Mouse (Mus musculus) hindbrain, embryonic 15.5 days (tissue): ENCODE measurements around the gene Dst. TPM values are rescaled to one million over a fixed set of nuclear protein-coding genes. Genes with fewer than 3 reads are reported as not detected.

Source experiments
- ATAC-seq: fragments of 200-750 bp; cut with Nextera tagmentation; 2 replicates; pipeline ENCODE4 v1.8.0; 2017; ENCODE audit warnings: low read depth, moderate number of reproducible peaks, moderate TSS enrichment; ENCODE audit not compliant: low FRiP score
- H3K27ac ChIP-seq: fragments of 300-500 bp; sonication (generic); replicated peaks from 2 replicates; pipeline ENCODE4 v1.5.1; 2015; ENCODE audit warnings: mild to moderate bottlenecking, inconsistent platforms
- H3K27me3 ChIP-seq: fragments of 300-500 bp; sonication (generic); 2 replicates; pipeline ENCODE4 v1.6.1; 2015; ENCODE audit warnings: control low read depth, inconsistent platforms
- H3K36me3 ChIP-seq: fragments of 300-500 bp; sonication (generic); 2 replicates; pipeline ENCODE4 v1.6.1; 2015; ENCODE audit warnings: control low read depth, inconsistent platforms
- H3K4me1 ChIP-seq: fragments of 300-500 bp; sonication (generic); replicated peaks from 2 replicates; pipeline ENCODE4 v1.6.1; 2015; ENCODE audit warnings: control low read depth, inconsistent platforms
- H3K4me2 ChIP-seq: fragments of 300-500 bp; sonication (generic); 2 replicates; pipeline ENCODE4 v1.6.1; 2015; ENCODE audit warnings: moderate library complexity, mild to moderate bottlenecking, inconsistent platforms
- H3K4me3 ChIP-seq: fragments of 300-500 bp; sonication (generic); 2 replicates; pipeline ENCODE4 v1.5.1; 2015; ENCODE audit warnings: mild to moderate bottlenecking, inconsistent platforms
- H3K9ac ChIP-seq: fragments of 300-500 bp; sonication (generic); 2 replicates; pipeline ENCODE4 v1.6.1; 2015; ENCODE audit warnings: inconsistent platforms
- H3K9me3 ChIP-seq: fragments of 300-500 bp; sonication (generic); 2 replicates; pipeline ENCODE4 v1.6.1; 2016; ENCODE audit warnings: control low read depth, inconsistent platforms
- WGBS: fragments of 180-500 bp; shearing (Covaris S2); methylation state at CpG from one replicate; pipeline ENCODE4 v1.1.7; 2015; 5-methylcytosine and 5-hydroxymethylcytosine counted together
- polyA plus RNA-seq: library from polyadenylated mRNA; unstranded; fragments of >200 nt; fragmentation: Nextera tagmentation; extraction: Ambion mirVana; gene quantifications from 2 replicates; pipeline ENCODE4 v1.2.1, GENCODE M21; 2015

Dst gene
- polyA plus RNA-seq, 1 experiment from 2014 or later = 39.4 TPM

GRCm38 (mm10) chr1:33991067-33991466 is 83.0 kb downstream of the Dst start:
- no peaks in the 10 kb centered on the region for H3K36me3 ChIP-seq
- no peaks in the 10 kb centered on the region for H3K4me1 ChIP-seq
- H3K9ac ChIP-seq = no peak overlapping the region
- H3K27ac ChIP-seq = no peak overlapping the region
- H3K4me2 ChIP-seq = no peak overlapping the region
- H3K9me3 ChIP-seq = no peaks in the 10 kb centered on the region
- ATAC-seq = no peak
- H3K4me3 ChIP-seq = no peak overlapping the region
- no peaks in the 10 kb centered on the region for H3K27me3 ChIP-seq
- 89% methylated on average over 6 of the region's 6 CpGs for WGBS

- Histone ChIP-seq H3K4me2 (no peak overlapping the region), H3K27me3 (no peaks in the 10 kb centered on the region), H3K4me1 (no peaks in the 10 kb centered on the region), H3K27ac (no peak overlapping the region), H3K9me3 (no peaks in the 10 kb centered on the region), H3K9ac (no peak overlapping the region), H3K36me3 (no peaks in the 10 kb centered on the region), H3K4me3 (no peak overlapping the region)
- no peak for ATAC-seq
- WGBS = 89% methylated on average over 11 of the region's 11 CpGs
These were observed 84.8 kb downstream of the Dst start for GRCm38 (mm10) chr1:33992810-33993209.

GRCm38 (mm10) chr1:33994201-33994600 is 86.2 kb downstream of the Dst start:
- ATAC-seq = no peak
- Histone ChIP-seq H3K9me3 (no peaks in the 10 kb centered on the region), H3K4me1 (no peaks in the 10 kb centered on the region), H3K4me3 (no peak overlapping the region), H3K27me3 (no peaks in the 10 kb centered on the region), H3K27ac (no peak overlapping the region), H3K4me2 (no peak overlapping the region), H3K9ac (no peak overlapping the region), H3K36me3 (no peaks in the 10 kb centered on the region)
- WGBS = 66% methylated on average over 9 of the region's 9 CpGs

- Histone ChIP-seq H3K9me3 (no peaks in the 10 kb centered on the region), H3K4me2 (no peak overlapping the region), H3K4me1 (no peaks in the 10 kb centered on the region), H3K27ac (no peak overlapping the region), H3K9ac (no peak overlapping the region), H3K27me3 (no peaks in the 10 kb centered on the region), H3K4me3 (no peak overlapping the region), H3K36me3 (no peaks in the 10 kb centered on the region)
- 81% methylated on average over 6 of the region's 6 CpGs for WGBS
- no peak for ATAC-seq
These were observed 87.4 kb downstream of the Dst start for GRCm38 (mm10) chr1:33995386-33995785.

- ATAC-seq = no peak
- H3K4me1 ChIP-seq = no peaks in the 10 kb centered on the region
- WGBS = 73% methylated on average over 5 of the region's 5 CpGs
- H3K27me3 ChIP-seq = no peaks in the 10 kb centered on the region
- no peak overlapping the region for H3K4me3 ChIP-seq
- no peak overlapping the region for H3K4me2 ChIP-seq
- H3K9me3 ChIP-seq = no peaks in the 10 kb centered on the region
- H3K9ac ChIP-seq = no peak overlapping the region
- H3K36me3 ChIP-seq = no peaks in the 10 kb centered on the region
- H3K27ac ChIP-seq = no peak overlapping the region
These were observed 88.3 kb downstream of the Dst start for GRCm38 (mm10) chr1:33996105-33996887.

- H3K9ac ChIP-seq = no peak overlapping the region
- H3K4me3 ChIP-seq = no peak overlapping the region
- no peaks in the 10 kb centered on the region for H3K36me3 ChIP-seq
- H3K27ac ChIP-seq = no peak overlapping the region
- WGBS = 87% methylated on average over 4 of the region's 4 CpGs
- ATAC-seq = no peak
- H3K4me1 ChIP-seq = peaks cover 18% of the 10 kb centered on the region
- no peak overlapping the region for H3K4me2 ChIP-seq
- no peaks in the 10 kb centered on the region for H3K9me3 ChIP-seq
- H3K27me3 ChIP-seq = no peaks in the 10 kb centered on the region
These were observed 94.3 kb downstream of the Dst start for GRCm38 (mm10) chr1:34002321-34002720.

GRCm38 (mm10) chr1:34002970-34003369 is 94.9 kb downstream of the Dst start:
- ATAC-seq = no peak
- 43% methylated on average over 9 of the region's 9 CpGs for WGBS

GRCm38 (mm10) chr1:34005238-34005725 is 97.3 kb downstream of the Dst start:
- H3K4me1 ChIP-seq = peaks cover 38% of the 10 kb centered on the region
- no peak overlapping the region for H3K9ac ChIP-seq
- H3K4me3 ChIP-seq = peak overlapping the region; percentile 48
- 2% methylated on average over 10 of the region's 10 CpGs for WGBS
- H3K27me3 ChIP-seq = no peaks in the 10 kb centered on the region
- H3K36me3 ChIP-seq = no peaks in the 10 kb centered on the region
- H3K9me3 ChIP-seq = no peaks in the 10 kb centered on the region
- peak; percentile 40 for ATAC-seq
- peak overlapping the region; percentile 89 for H3K27ac ChIP-seq
- H3K4me2 ChIP-seq = peak overlapping the region; percentile 79

More at GRCm38 (mm10) chr1:34002970-34003369, 94.9 kb downstream of the Dst start:
- no peak overlapping the region for H3K27ac ChIP-seq
- H3K4me2 ChIP-seq = no peak overlapping the region
- H3K36me3 ChIP-seq = no peaks in the 10 kb centered on the region
- H3K9ac ChIP-seq = no peak overlapping the region
- no peaks in the 10 kb centered on the region for H3K27me3 ChIP-seq
- no peaks in the 10 kb centered on the region for H3K9me3 ChIP-seq
- H3K4me3 ChIP-seq = no peak overlapping the region
- peaks cover 25% of the 10 kb centered on the region for H3K4me1 ChIP-seq

GRCm38 (mm10) chr1:34005726-34006638 is 98.0 kb downstream of the Dst start:
- H3K4me2 ChIP-seq = peak overlapping the region; percentile 79
- peak overlapping the region; percentile 48 for H3K4me3 ChIP-seq
- H3K9ac ChIP-seq = peak overlapping the region; percentile 63
- no peaks in the 10 kb centered on the region for H3K27me3 ChIP-seq
- H3K4me1 ChIP-seq = peaks cover 45% of the 10 kb centered on the region
- no peaks in the 10 kb centered on the region for H3K36me3 ChIP-seq
- WGBS = under 1% methylated on average over 29 of the region's 29 CpGs
- ATAC-seq = peak; percentile 86
- H3K9me3 ChIP-seq = no peaks in the 10 kb centered on the region
- H3K27ac ChIP-seq = peak overlapping the region; percentile 89

- H3K4me2 ChIP-seq = peak overlapping the region; percentile 79
- no peak for ATAC-seq
- peak overlapping the region; percentile 48 for H3K4me3 ChIP-seq
- H3K27ac ChIP-seq = peak overlapping the region; percentile 89
- peaks cover 48% of the 10 kb centered on the region for H3K4me1 ChIP-seq
- no peaks in the 10 kb centered on the region for H3K36me3 ChIP-seq
- H3K27me3 ChIP-seq = no peaks in the 10 kb centered on the region
- peak overlapping the region; percentile 63 for H3K9ac ChIP-seq
- no peaks in the 10 kb centered on the region for H3K9me3 ChIP-seq
- WGBS = 13% methylated on average over 5 of the region's 5 CpGs
These were observed 98.9 kb downstream of the Dst start for GRCm38 (mm10) chr1:34006828-34007361.

- Histone ChIP-seq H3K9me3 (no peaks in the 10 kb centered on the region), H3K27ac (peak overlapping the region; percentile 89; the same call in 1 of the 2 replicates), H3K4me1 (peaks cover 53% of the 10 kb centered on the region), H3K36me3 (no peaks in the 10 kb centered on the region), H3K4me2 (peak overlapping the region; percentile 79), H3K4me3 (peak overlapping the region; percentile 48), H3K27me3 (no peaks in the 10 kb centered on the region), H3K9ac (peak overlapping the region; percentile 63)
- WGBS = 17% methylated on average over 4 of the region's 4 CpGs
- ATAC-seq = no peak
These were observed 99.4 kb downstream of the Dst start for GRCm38 (mm10) chr1:34007379-34007778.
